Mouse (Mus musculus): ENCODE data around the gene Kcng3.
A peak's percentile ranks its signal among the peaks of the same experiment; 100 is the strongest.

Gene Kcng3

DNA sequence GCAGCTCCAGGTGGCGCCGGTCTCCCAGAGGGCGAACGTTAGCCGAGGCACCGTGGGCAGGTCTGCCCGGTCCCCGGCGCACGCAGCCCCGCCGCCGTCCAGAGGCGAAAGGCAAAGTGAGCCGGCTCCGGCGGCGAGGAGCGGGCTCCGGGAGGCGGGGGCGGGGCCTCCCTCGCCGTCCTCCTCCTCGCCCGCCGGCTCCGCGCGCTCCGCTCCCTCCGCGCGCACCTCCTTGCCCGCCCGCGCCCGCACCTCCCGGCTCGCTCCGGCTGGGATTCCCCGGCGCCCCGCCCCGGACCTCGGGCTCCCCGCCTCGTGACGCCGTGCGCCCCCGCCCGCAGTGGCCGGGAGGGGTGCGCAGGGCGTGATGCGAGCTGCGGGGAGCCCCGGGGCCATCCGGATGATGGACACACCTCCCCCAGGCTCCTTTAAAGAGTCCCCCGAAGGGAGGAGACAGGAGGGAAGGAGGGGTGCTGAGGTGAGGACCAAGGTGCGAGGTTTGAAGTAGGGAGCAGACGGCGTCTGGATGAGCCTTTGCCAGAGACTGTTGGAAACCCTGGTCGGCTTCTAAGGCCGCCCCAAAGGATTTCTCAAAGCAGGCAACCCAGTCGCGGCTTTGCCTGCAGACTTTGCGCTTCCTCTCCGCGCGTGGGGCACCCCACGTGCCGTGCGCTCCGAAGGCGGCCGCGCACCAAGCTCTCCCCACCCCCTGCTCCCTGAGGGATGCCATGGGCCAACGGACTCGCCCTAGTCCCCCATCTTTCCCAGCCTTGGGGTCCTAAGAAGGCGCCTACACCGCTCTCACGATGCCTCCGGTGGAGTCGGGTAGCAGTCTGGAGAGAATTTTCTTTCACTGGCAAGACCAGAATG lies at the start of gene Kcng3:
Gene Kcng3 (minus strand): TSS at position 113 of the 870 bp plus-strand sequence.
- peak; percentile 47 for DNase-seq

GRCm38 (mm10) chr17:83677370-83677769 lies 45.7 kb upstream of the Kcng3 start:
- no peak for DNase-seq

- DNase-seq = no peak
Observed at GRCm38 (mm10) chr17:83672685-83673084, 41.0 kb upstream of the Kcng3 start.

DNA sequence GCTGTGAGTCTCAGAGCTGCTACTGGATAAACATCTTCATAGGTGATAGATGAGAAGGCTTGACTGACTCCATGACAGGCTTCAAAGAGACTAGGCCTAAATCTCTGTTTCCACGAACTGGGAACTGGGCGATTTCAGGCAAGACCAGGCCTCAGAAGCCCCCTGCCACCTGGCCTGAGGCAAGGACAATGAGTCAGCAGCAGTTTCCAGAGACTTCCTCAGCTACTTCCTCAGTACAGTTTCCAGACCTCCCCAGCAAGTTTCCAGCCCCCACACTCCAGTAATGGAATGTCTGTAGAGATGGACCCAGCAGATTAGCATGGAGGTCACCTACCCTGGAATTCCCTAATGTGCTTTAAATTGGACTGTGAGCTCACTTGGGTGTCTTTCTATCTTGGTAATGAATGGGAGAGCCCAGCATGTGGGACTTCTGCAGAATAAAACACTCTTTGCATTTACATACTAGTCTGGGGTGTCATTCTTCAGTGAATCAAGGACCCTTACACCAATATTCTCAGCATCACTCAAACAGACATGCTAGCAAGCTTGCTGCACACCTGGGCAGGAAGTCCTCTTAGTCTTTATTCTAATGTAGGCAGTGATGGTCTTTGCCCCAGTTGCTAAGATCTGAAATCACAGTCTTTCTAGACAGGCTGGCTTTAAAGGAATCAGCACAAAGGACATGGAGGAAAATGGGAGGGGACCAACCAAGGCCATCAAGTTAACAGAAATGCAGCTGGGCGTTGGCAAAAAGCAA lies 36.4 kb upstream of the Kcng3 start:
- DNase-seq = no peak

GRCm38 (mm10) chr17:83666597-83667287 lies 35.0 kb upstream of the Kcng3 start:
- no peak for DNase-seq

- DNase-seq = no peak
Observed at GRCm38 (mm10) chr17:83664761-83665160, 33.1 kb upstream of the Kcng3 start.

GRCm38 (mm10) chr17:83658943-83659342 lies 27.2 kb upstream of the Kcng3 start:
- DNase-seq = no peak

DNA sequence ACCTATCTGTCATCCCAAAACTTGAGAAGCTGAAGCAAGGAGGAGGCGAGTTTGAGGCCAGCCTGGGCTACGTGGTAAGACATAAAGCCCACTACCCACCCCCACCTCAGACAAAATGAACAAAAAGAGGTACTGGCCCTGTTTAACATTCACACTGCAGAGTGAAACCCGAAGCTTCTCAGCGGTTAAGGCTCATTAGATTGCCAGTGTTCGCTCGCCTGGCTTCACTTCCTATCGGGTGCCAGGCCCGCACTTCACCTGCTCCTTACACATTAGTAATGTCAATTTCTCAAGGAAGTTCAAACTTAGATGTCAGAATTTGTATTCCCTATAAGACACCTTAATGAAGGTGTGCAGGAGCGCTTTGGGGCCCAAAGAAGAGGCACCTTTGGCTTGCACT lies 25.7 kb upstream of the Kcng3 start:
- no peak for DNase-seq

- DNase-seq = no peak
Observed at GRCm38 (mm10) chr17:83655732-83656131, 24.0 kb upstream of the Kcng3 start.

- no peak for DNase-seq
Observed at GRCm38 (mm10) chr17:83654651-83655136, 23.0 kb upstream of the Kcng3 start.

GRCm38 (mm10) chr17:83653635-83654034 lies 21.9 kb upstream of the Kcng3 start:
- no peak for DNase-seq

DNA sequence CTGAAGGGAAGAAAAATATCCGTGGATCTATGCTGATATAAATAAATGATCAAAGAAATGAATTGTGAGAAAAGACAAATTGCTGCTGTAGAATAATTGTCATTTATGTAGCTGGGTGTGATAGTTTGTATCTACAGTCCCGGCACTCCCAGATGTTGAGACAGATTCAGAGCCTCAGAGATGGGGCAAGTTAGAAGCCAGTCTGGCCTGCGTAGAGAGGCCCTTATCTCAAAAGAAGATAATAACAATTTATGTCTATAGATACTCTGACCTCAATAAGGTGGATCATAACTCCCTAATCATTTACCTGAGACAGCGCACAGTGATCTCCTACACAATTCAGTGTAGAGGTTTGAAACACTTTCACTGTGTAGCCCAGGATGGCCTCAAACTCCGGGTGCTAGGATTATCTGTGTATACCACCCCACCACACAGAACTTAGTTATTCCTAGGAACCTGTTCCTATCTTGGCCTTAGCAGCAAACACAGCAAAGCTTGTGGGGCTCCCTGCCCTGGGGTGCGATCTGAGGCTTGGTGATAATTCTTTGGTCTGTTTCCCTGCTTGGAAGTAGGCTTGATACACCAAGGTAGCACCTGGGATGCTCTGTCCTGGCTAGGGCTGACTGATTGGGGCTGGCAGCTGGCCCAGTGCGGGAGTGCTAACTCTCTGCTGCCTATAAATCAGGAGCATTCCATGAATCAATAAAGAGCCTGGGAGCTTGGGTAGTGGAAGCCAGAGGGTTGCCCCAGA lies 19.4 kb upstream of the Kcng3 start:
- DNase-seq = no peak

DNA sequence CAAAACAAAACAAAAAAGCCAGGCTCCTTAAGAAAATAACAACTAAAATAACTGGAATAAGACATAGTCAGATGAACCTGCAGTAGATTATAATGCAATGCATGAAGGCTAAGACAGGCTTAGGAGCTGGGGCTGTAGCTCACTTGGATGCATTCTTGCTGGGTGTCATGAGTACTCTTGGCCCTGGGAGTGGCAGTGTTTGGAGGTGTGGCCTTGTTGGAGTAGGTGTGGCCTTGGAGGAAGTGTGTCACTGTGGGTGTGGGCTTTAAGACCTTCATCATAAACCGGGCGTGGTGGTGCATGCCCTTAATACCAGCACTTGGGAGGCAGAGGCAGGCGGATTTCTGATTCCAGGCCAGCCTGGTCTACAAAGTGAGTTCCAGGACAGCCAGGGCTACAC lies 18.3 kb upstream of the Kcng3 start:
- DNase-seq = no peak

GRCm38 (mm10) chr17:83647413-83647812 lies 15.7 kb upstream of the Kcng3 start:
- DNase-seq = no peak

- DNase-seq = no peak
Observed at GRCm38 (mm10) chr17:83646425-83647163, 14.9 kb upstream of the Kcng3 start.

GRCm38 (mm10) chr17:83645226-83645808 lies 13.6 kb upstream of the Kcng3 start:
- DNase-seq = peak; percentile 49

- peak; percentile 36 for DNase-seq
Observed at GRCm38 (mm10) chr17:83637393-83637792, 5.7 kb upstream of the Kcng3 start.

DNA sequence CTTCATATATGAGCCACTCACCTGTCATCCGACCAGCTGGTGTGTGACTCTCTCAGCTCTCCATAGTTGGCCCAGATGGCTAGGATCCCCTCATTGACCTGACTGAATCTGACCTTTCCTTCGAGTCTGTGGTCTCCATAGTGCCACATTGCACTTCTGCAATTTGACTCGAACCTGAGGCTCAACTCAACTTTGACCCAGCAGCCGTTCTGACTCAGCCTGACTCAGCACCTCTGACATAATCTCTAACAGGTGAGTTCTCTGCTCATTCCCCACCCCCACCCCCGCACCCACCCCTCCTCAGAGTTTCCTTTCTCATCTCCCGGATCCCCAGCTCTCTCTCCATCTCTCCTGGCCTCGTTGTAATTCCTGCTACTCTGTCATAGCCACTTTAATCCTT lies 4.7 kb upstream of the Kcng3 start:
- DNase-seq = no peak

- DNase-seq = peak; percentile 70
Observed at GRCm38 (mm10) chr17:83632653-83633570, 1.2 kb upstream of the Kcng3 start.

Measured in kidney, postnatal 14 days (tissue).